Mouse (Mus musculus) heart, embryonic 14.5 days (tissue): ENCODE data around the gene Sipa1l1. TPM values are rescaled to one million over a fixed set of nuclear protein-coding genes. Genes with fewer than 3 reads are reported as not detected.

Experiments
- ATAC-seq: fragments of 200-750 bp; cut with Nextera tagmentation; 2 replicates; pipeline ENCODE4 v1.8.0; 2017; ENCODE audit warnings: low read depth, moderate TSS enrichment; ENCODE audit not compliant: insufficient number of reproducible peaks, insufficient read depth, low FRiP score
- H3K27ac ChIP-seq, 2 experiments: fragments of 200-500 bp in 1 of 2; fragments of 300-500 bp in 1 of 2; sonication (generic) in 1 of 2; replicated peaks in 1 of 2; 2 replicates each; pipeline ENCODE4 v1.5.1; 2012 to 2014; ENCODE audit warnings: low read depth in 2 of 2, low read length in 2 of 2, control low read depth in 1 of 2, mild to moderate bottlenecking in 1 of 2, mixed read lengths in 1 of 2; ENCODE audit not compliant: control insufficient read depth in 1 of 2, insufficient read depth in 1 of 2
- H3K27me3 ChIP-seq: fragments of 300-500 bp; sonication (generic); 2 replicates; pipeline ENCODE4 v1.6.1; 2014; ENCODE audit warnings: mild to moderate bottlenecking, low read length, control low read depth; ENCODE audit not compliant: control insufficient read depth, insufficient read depth
- H3K36me3 ChIP-seq: fragments of 300-500 bp; sonication (generic); 2 replicates; pipeline ENCODE4 v1.6.1; 2014; ENCODE audit warnings: mild to moderate bottlenecking, control low read depth, low read length, mixed read lengths; ENCODE audit not compliant: control insufficient read depth, insufficient read depth
- H3K4me1 ChIP-seq, 2 experiments: fragments of 200-500 bp in 1 of 2; fragments of 300-500 bp in 1 of 2; sonication (generic) in 1 of 2; 2 replicates each; pipeline ENCODE4 v1.6.1; 2012 to 2014; ENCODE audit warnings: low read length in 2 of 2, control low read depth in 1 of 2, mixed read lengths in 1 of 2; ENCODE audit not compliant: control insufficient read depth in 2 of 2, insufficient read depth in 2 of 2
- H3K4me2 ChIP-seq: fragments of 300-500 bp; sonication (generic); 2 replicates; pipeline ENCODE4 v1.6.1; 2014; ENCODE audit warnings: mild to moderate bottlenecking, low read length
- H3K4me3 ChIP-seq, 2 experiments: fragments of 200-500 bp in 1 of 2; fragments of 300-500 bp in 1 of 2; sonication (generic) in 1 of 2; 2 replicates each; pipeline ENCODE4 v1.5.1; 2012 to 2014; ENCODE audit warnings: low read length in 2 of 2, mild to moderate bottlenecking in 2 of 2, control low read depth in 1 of 2, low read depth in 1 of 2, moderate library complexity in 1 of 2; ENCODE audit not compliant: control insufficient read depth in 1 of 2, insufficient read depth in 1 of 2
- H3K9ac ChIP-seq: fragments of 300-500 bp; sonication (generic); 2 replicates; pipeline ENCODE4 v1.6.1; 2014; ENCODE audit warnings: mild to moderate bottlenecking, low read length
- H3K9me3 ChIP-seq: fragments of 300-500 bp; sonication (generic); 2 replicates; pipeline ENCODE4 v1.6.1; 2016; ENCODE audit warnings: low read length, control low read depth; ENCODE audit not compliant: control insufficient read depth
- WGBS: fragments of 180-500 bp; shearing (Covaris S2); extraction: QIAGEN DNeasy Blood & Tissue Kit; methylation state at CpG from one replicate; pipeline ENCODE4 v1.1.7; 2014; 5-methylcytosine and 5-hydroxymethylcytosine counted together
- polyA plus RNA-seq: library from polyadenylated mRNA; unstranded; fragments of >200 nt; fragmentation: Nextera tagmentation; extraction: Ambion mirVana; gene quantifications from 2 replicates; pipeline ENCODE4 v1.2.1, GENCODE M21; 2014

Sipa1l1 gene
- polyA plus RNA-seq, 1 experiment from 2014 or later, result 25.6 TPM

GRCm38 (mm10) chr12:82333999-82334398 is 164.9 kb downstream of the Sipa1l1 start:
- peaks cover 9 to 17% of the 10 kb centered on the region in 2 experiments for H3K4me1 ChIP-seq
- 68% methylated on average over 5 of the region's 5 CpGs for WGBS
- H3K4me3 ChIP-seq, result no peak overlapping the region
- no peaks in the 10 kb centered on the region for H3K36me3 ChIP-seq
- H3K27ac ChIP-seq, result no peak overlapping the region
- ATAC-seq, result no peak
- H3K9me3 ChIP-seq, result no peaks in the 10 kb centered on the region
- H3K9ac ChIP-seq, result no peak overlapping the region
- no peaks in the 10 kb centered on the region for H3K27me3 ChIP-seq
- H3K4me2 ChIP-seq, result no peak overlapping the region

- Histone ChIP-seq H3K27ac (no peak overlapping the region), H3K9me3 (no peaks in the 10 kb centered on the region), H3K4me3 (no peak overlapping the region), H3K36me3 (no peaks in the 10 kb centered on the region), H3K9ac (no peak overlapping the region), H3K4me1 (peaks cover 14 to 20% of the 10 kb centered on the region in 2 experiments), H3K4me2 (no peak overlapping the region), H3K27me3 (no peaks in the 10 kb centered on the region)
- no peak for ATAC-seq
- WGBS, result 64% methylated on average over 4 of the region's 4 CpGs
These were observed 165.4 kb downstream of the Sipa1l1 start for GRCm38 (mm10) chr12:82334550-82334949.

GRCm38 (mm10) chr12:82335095-82335494 is 166.0 kb downstream of the Sipa1l1 start:
- H3K27ac ChIP-seq, result peak overlapping the region in 1 of 2 experiments; percentile 29; a peak in 1 of 4 replicates
- H3K9me3 ChIP-seq, result no peaks in the 10 kb centered on the region
- H3K4me2 ChIP-seq, result no peak overlapping the region
- WGBS, result 10% methylated on average over 1 of the region's 1 CpGs
- no peaks in the 10 kb centered on the region for H3K36me3 ChIP-seq
- H3K4me1 ChIP-seq, result peaks cover 18 to 25% of the 10 kb centered on the region in 2 experiments
- no peak overlapping the region; the same call in 1 of the 2 replicates for H3K9ac ChIP-seq
- no peaks in the 10 kb centered on the region for H3K27me3 ChIP-seq
- no peak for ATAC-seq
- no peak overlapping the region for H3K4me3 ChIP-seq

- Histone ChIP-seq H3K9ac (no peak overlapping the region), H3K4me2 (no peak overlapping the region), H3K27me3 (no peaks in the 10 kb centered on the region), H3K4me3 (no peak overlapping the region), H3K36me3 (0 out of 2 replicates have a peak, but pooled peaks cover 3% of the 10 kb centered on the region), H3K9me3 (no peaks in the 10 kb centered on the region), H3K27ac (no peak overlapping the region), H3K4me1 (peaks cover 13 to 14% of the 10 kb centered on the region in 2 experiments)
- WGBS, result 87% methylated on average over 4 of the region's 4 CpGs
- ATAC-seq, result no peak
These were observed 169.4 kb downstream of the Sipa1l1 start for GRCm38 (mm10) chr12:82338550-82338949.

GRCm38 (mm10) chr12:82339221-82339861 is 170.2 kb downstream of the Sipa1l1 start:
- Histone ChIP-seq H3K4me1 (peaks cover 13 to 14% of the 10 kb centered on the region in 2 experiments), H3K9ac (peak overlapping the region; percentile 32; the same call in 1 of the 2 replicates), H3K27ac (peak overlapping the region; percentile 12 to 20), H3K9me3 (no peaks in the 10 kb centered on the region), H3K36me3 (0 out of 2 replicates have a peak, but pooled peaks cover 3% of the 10 kb centered on the region), H3K4me2 (peak overlapping the region; percentile 64), H3K4me3 (peak overlapping the region; percentile 29 to 39), H3K27me3 (no peaks in the 10 kb centered on the region)
- ATAC-seq, result no peak
- WGBS, result 6% methylated on average over 18 of the region's 18 CpGs

GRCm38 (mm10) chr12:82340196-82340918 is 171.2 kb downstream of the Sipa1l1 start:
- H3K9ac ChIP-seq, result no peak overlapping the region
- H3K9me3 ChIP-seq, result no peaks in the 10 kb centered on the region
- H3K4me1 ChIP-seq, result peaks cover 10% of the 10 kb centered on the region in 2 experiments
- no peak for ATAC-seq
- H3K27me3 ChIP-seq, result no peaks in the 10 kb centered on the region
- H3K36me3 ChIP-seq, result 0 out of 2 replicates have a peak, but pooled peaks cover 3% of the 10 kb centered on the region
- 75% methylated on average over 6 of the region's 6 CpGs for WGBS
- H3K4me3 ChIP-seq, result no peak overlapping the region
- H3K27ac ChIP-seq, result no peak overlapping the region
- no peak overlapping the region; the same call in 1 of the 2 replicates for H3K4me2 ChIP-seq

- H3K36me3 ChIP-seq, result 0 out of 2 replicates have a peak, but pooled peaks cover 3% of the 10 kb centered on the region
- 95% methylated on average over 8 of the region's 8 CpGs for WGBS
- H3K27me3 ChIP-seq, result no peaks in the 10 kb centered on the region
- H3K4me2 ChIP-seq, result no peak overlapping the region
- H3K27ac ChIP-seq, result no peak overlapping the region
- no peak overlapping the region for H3K4me3 ChIP-seq
- no peak for ATAC-seq
- H3K9ac ChIP-seq, result no peak overlapping the region
- H3K4me1 ChIP-seq, result peaks cover 8 to 10% of the 10 kb centered on the region in 2 experiments
- H3K9me3 ChIP-seq, result no peaks in the 10 kb centered on the region
These were observed 172.1 kb downstream of the Sipa1l1 start for GRCm38 (mm10) chr12:82341181-82341580.
